Mouse (Mus musculus) mature B cell (primary cell): Measurements from ENCODE around the gene Pdf.
"Not testable (repeated sequence)": the region's sequence is repeated elsewhere in the genome, so short reads cannot be mapped to it uniquely, and the experiment has no call there.

Experiments used
- in situ Hi-C: fragments of 300-500 bp; cut with MboI; formaldehyde crosslinking; loops from 2 replicates; pipeline ENCODE4 v1.14.3; 2019

Gene Pdf

DNA sequence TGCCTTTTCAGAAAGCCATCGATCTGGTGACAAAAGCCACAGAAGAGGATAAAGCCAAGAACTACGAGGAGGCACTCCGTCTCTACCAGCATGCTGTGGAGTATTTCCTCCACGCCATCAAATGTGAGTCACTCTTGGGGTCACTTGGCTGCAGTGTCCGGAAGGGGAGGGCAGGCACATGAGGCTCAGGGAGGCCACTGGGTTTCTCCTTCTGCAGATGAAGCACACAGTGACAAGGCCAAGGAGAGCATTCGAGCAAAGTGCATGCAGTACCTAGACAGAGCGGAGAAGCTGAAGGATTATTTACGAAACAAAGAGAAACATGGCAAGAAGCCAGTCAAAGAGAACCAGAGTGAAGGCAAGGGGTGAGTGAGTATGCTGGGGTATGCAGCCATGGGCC is 11.8 kb downstream of the Pdf start:
- in situ Hi-C loops, result no loop called here

- in situ Hi-C loops, result no loop called here
Observed at GRCm38 (mm10) chr8:107035641-107036040, 12.8 kb downstream of the Pdf start.

GRCm38 (mm10) chr8:107033609-107034008 is 14.8 kb downstream of the Pdf start:
- in situ Hi-C loops, result not testable (repeated sequence)

DNA sequence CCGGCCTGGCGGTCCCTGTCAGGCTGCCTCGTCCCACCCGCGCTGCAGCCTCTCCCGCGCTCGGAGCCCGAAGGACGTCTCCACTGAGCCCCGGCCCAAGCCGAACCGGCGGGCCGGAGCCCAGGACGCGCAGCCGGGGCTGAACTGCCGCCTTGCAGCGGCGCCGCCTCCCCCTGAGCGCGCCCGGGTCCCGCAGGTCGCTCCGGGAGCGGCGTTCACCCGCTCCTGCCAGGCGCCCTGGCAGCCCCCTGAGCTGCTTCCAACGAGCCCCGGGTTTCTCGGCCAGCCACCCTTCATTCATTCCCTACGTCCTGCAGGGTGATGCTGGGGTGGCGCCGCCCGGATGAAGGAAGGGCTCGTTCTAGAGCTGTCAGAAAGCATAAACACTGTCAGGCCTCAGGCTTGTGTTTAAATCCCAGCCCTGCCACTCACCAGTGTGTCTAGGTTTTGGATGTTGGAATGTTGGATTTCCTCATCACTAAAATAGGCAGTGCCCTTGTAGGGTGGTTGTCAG is 16.8 kb downstream of the Pdf start:
- in situ Hi-C loops, result no loop called here

- in situ Hi-C loops, result no loop called here
Observed at GRCm38 (mm10) chr8:107030650-107031576, 17.5 kb downstream of the Pdf start, which contains the start of gene Vps4a. TSS of gene Vps4a (plus strand) at chr8:107031222.

GRCm38 (mm10) chr8:107030058-107030457 is 18.4 kb downstream of the Pdf start:
- in situ Hi-C loops, result no loop called here

DNA sequence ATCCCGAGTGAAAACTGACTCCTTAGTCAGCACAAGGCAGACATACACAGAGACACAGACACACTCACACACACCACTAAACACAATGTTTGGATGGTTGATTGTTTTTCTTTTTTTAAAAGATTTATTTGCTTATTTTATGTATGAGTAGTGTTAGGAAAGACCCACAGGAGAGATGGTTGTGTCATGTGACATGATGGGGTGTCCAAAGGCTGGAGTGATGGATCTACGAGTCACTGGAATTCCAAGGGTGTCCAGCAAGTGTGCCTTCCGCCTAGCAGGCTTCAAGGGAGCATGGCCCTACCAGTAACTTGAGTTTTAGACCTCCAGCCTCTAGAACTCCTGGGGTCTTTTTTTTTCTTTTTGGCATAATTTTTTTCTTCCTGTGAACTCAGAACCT is 19.1 kb downstream of the Pdf start:
- in situ Hi-C loops, result no loop called here

DNA sequence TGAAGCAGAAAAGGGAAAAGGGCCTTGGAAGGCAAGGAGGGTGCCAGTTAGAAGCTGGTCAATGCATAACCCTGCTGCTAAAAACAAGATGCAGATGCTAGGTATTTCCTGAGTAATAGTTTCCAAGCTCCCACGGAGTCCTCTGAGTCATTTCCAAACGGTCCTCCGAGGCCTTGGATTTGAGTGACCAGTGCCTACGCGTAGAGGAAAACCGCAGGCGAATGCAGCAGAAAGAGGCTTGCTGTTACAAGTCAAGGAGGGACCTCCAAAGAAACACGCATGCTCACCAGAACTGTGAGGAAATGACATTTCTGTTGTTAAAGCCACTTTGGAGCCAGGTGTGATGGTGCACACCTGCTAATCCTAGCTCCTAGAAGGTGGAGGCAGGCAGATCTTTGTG is 24.9 kb downstream of the Pdf start:
- in situ Hi-C loops, result no loop called here

GRCm38 (mm10) chr8:107014915-107015314 is 33.5 kb downstream of the Pdf start:
- in situ Hi-C loops, result no loop called here

DNA sequence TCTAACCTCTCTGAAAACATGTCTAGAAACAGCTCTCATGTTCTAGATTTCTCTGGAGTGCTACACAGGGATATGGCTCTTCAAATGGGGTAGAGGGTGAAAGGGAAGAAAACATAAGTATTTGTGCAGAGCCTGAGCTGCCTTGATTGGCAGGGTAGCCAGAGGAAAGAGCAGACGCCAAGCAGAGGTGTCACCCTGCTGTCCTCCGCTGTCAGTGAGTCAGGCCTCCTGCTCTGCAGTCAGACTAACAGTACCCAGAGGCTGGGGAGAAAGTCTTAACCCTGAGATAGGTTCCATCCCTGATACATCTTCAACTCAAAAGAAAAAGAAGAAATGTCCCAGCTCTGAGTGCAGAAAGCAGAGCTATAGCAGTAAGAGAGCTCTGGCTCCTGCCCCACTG is 35.7 kb downstream of the Pdf start:
- in situ Hi-C loops, result no loop called here

DNA sequence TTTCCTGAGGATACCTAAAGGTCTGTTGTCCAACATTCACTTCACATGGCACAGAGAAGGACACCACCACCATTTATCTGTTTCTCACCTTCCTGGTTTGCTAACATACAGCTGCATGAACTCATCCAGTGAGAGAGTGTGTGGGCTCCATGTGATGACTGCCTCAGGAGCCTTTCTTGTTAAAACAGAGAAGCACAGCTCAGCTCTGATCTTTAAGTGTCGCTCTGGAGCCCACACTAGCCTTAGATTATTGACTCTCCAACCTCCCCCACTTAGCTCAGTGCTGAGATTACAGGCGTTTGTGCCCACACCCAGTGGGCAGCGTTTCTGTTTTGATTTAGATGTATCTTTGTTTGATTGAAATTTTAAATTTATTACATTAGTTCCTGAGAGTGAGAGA is 40.6 kb downstream of the Pdf start:
- in situ Hi-C loops, result no loop called here

DNA sequence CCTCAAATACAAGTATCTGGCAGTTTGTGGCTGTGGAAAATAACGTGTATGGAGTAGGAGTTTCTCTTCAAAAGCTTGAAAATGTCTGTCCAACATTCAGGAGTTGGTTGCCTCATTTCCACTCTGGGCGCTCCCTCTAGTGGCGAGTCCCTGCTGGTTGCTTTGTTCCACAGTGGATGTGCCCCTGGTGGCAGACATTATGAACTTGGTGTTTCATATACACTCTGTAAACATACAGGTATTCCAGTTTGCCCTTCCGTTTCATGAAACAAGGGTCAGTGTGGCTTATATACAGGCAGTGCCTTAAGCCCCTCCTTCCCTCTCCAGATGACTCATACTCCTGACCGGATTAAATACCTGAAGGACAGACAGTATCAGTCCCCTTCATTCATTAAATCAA is 45.9 kb downstream of the Pdf start:
- in situ Hi-C loops, result no loop called here

DNA sequence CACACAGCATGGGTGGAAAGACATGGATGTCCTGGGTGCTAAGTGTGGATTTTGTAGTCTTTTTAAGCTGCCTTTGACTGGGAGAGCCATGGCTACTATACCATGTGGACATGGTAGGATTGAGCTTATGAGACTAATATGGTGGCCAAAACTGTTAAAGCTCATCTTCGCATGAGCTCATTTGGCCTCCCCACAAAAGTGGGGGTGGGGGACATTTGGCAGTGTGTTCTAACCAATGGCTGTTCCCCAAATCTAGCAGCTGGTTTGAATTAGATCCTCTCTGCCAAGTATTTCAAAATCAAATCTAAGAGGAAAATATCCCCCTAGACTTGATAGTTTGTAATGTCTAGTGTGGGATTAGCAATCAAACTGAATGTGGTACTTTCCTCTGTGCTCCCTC is 49.3 kb downstream of the Pdf start:
- in situ Hi-C loops, result no loop called here

DNA sequence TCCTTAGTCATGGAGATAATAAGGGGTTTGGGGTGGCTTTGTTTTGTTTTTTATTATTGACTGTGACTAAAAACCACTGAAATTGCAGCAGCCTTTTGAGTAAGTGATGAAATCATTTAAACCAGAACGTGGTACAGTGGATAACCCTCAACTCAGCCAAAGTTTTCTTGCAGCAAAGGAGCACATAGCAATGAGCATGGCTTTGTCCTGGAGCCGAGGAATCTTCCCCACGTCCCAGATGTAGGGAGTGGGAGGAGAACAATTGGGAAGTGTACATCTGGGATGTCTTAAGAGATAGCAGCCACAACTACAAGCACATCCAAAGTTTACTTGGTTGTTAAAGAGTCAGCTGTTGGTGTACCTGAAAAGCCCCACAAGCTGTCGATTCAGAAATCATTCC is 51.0 kb downstream of the Pdf start:
- in situ Hi-C loops, result no loop called here

GRCm38 (mm10) chr8:106996339-106996738 is 52.1 kb downstream of the Pdf start:
- in situ Hi-C loops, result not testable (repeated sequence)
